Mouse (Mus musculus) ES-E14 (cell line): ENCODE measurements around the gene Prokr2. TPM values are rescaled to one million over a fixed set of nuclear protein-coding genes. Genes with fewer than 3 reads are reported as not detected.

Experiments
- DNase-seq: peaks from one replicate; pipeline ENCODE4 v3.0.0-alpha.2; 2013; ENCODE audit warnings: low read depth, low spot score
- H3K27ac ChIP-seq: 2 replicates; pipeline ENCODE4 v1.5.1; 2012; ENCODE audit warnings: low read depth, mild to moderate bottlenecking, low read length, moderate library complexity, mixed read lengths; ENCODE audit not compliant: poor library complexity, insufficient read depth, severe bottlenecking
- H3K36me3 ChIP-seq: 2 replicates; pipeline ENCODE4 v1.6.1; 2012; ENCODE audit warnings: mild to moderate bottlenecking, low read length, moderate library complexity, mixed read lengths; ENCODE audit not compliant: control insufficient read depth, poor library complexity, insufficient read depth, severe bottlenecking
- H3K4me1 ChIP-seq, 2 experiments: fragments of 150-350 bp in 1 of 2; sonication (generic) in 1 of 2; 2 replicates each; pipeline ENCODE4 v1.6.1; 2012; ENCODE audit warnings: low read length in 2 of 2, mild to moderate bottlenecking in 1 of 2, mixed read lengths in 1 of 2; ENCODE audit not compliant: control insufficient read depth in 2 of 2, insufficient read depth in 2 of 2, poor library complexity in 1 of 2
- H3K4me3 ChIP-seq, 2 experiments: fragments of 150-350 bp in 1 of 2; sonication (generic) in 1 of 2; 2 replicates each; pipeline ENCODE4 v1.5.1; 2012; ENCODE audit warnings: low read length in 2 of 2, low read depth in 1 of 2, mild to moderate bottlenecking in 1 of 2, mixed read lengths in 1 of 2; ENCODE audit not compliant: insufficient read depth in 1 of 2, poor library complexity in 1 of 2, severe bottlenecking in 1 of 2
- H3K9ac ChIP-seq: 2 replicates; pipeline ENCODE4 v1.6.1; 2012; ENCODE audit warnings: low read depth, mild to moderate bottlenecking, low read length, mixed read lengths; ENCODE audit not compliant: poor library complexity, insufficient read depth, severe bottlenecking
- H3K9me3 ChIP-seq: fragments of 150-350 bp; sonication (generic); 2 replicates; pipeline ENCODE4 v1.6.1; 2012; ENCODE audit warnings: low read depth, mild to moderate bottlenecking, low read length; ENCODE audit not compliant: control insufficient read depth, insufficient read depth
- CHD2 ChIP-seq: IDR thresholded peaks from 2 replicates; pipeline ENCODE4 v1.6.1; 2014; ENCODE audit warnings: mild to moderate bottlenecking, low read depth, low read length, inconsistent platforms
- HCFC1 ChIP-seq: IDR thresholded peaks from 2 replicates; pipeline ENCODE4 v1.6.1; 2012; ENCODE audit warnings: low read length, inconsistent platforms, borderline replicate concordance; ENCODE audit not compliant: insufficient read depth
- MAFK ChIP-seq: IDR thresholded peaks from 2 replicates; pipeline ENCODE4 v1.6.1; 2014; ENCODE audit warnings: mild to moderate bottlenecking, low read depth, low read length, inconsistent platforms; ENCODE audit not compliant: insufficient read depth
- ZC3H11A ChIP-seq: IDR thresholded peaks from 2 replicates; pipeline ENCODE4 v1.6.1; 2012; ENCODE audit warnings: low read depth, mild to moderate bottlenecking, inconsistent platforms, low read length, borderline replicate concordance
- ZNF384 ChIP-seq: IDR thresholded peaks from 2 replicates; pipeline ENCODE4 v1.6.1; 2012; ENCODE audit warnings: low read depth, low read length, inconsistent platforms
- in situ Hi-C, 2 experiments: fragments of 600-800 bp; cut with MboI; formaldehyde crosslinking; loops; one replicate each; pipeline ENCODE4 v1.15.1; 2025; ENCODE audit warnings: low sequenced_read_pairs in 2 of 2, inconsistent platforms in 1 of 2; ENCODE audit not compliant: unreplicated experiment in 2 of 2
- total RNA-seq: library from RNA; depleted of rRNA; stranded (reverse); fragments of 300-350 nt; gene quantifications from 2 replicates; pipeline ENCODE4 v1.2.3, GENCODE M21; 2012

Gene Prokr2
- total RNA-seq, 1 experiment: 0.22 TPM

- in situ Hi-C loops: no loop called here
- no peak overlapping the region for H3K4me3 ChIP-seq
- H3K27ac ChIP-seq: no peak overlapping the region
- no peaks in the 10 kb centered on the region for H3K9me3 ChIP-seq
- no peak overlapping the region for H3K9ac ChIP-seq
- H3K36me3 ChIP-seq: no peaks in the 10 kb centered on the region
- TF ChIP-seq CHD2 (no peak), ZNF384 (no peak), HCFC1 (no peak), MAFK (no peak), ZC3H11A (no peak)
- H3K4me1 ChIP-seq: no peaks in the 10 kb centered on the region
- DNase-seq: no peak
Measured at GRCm38 (mm10) chr2:132418414-132418813, 33.2 kb upstream of the Prokr2 start.

DNA sequence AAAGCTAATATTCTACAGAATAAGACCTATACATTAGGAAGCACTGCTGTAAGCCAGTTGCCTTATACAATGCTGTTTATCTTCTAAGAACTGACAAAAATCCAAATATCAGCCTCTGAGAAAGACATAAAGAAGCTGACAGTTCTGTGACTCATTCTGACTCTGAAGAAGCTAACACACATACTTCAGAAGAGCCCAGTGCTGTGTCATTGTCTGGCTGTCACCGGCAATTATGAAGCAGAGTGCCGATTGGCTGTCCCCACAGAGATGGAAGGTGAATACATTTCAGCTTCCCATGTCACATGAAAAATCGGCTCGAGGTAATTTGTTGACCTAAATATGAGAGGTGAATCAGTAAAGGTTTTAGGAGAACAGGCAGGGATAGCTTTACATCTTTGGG is 24.9 kb upstream of the Prokr2 start:
- TF ChIP-seq ZNF384: no peak
- no peak for TF ChIP-seq HCFC1
- TF ChIP-seq ZC3H11A: no peak
- no peak for TF ChIP-seq CHD2
- no peak for TF ChIP-seq MAFK
- in situ Hi-C loops: no loop called here
- no peak overlapping the region for H3K27ac ChIP-seq

GRCm38 (mm10) chr2:132398136-132398535 is 12.9 kb upstream of the Prokr2 start:
- no peak overlapping the region for H3K9ac ChIP-seq
- no peak overlapping the region for H3K27ac ChIP-seq
- TF ChIP-seq HCFC1: no peak
- no peak for TF ChIP-seq CHD2
- no peak for TF ChIP-seq ZC3H11A
- no peak for TF ChIP-seq ZNF384
- no peak for TF ChIP-seq MAFK
- no peaks in the 10 kb centered on the region for H3K9me3 ChIP-seq
- H3K36me3 ChIP-seq: no peaks in the 10 kb centered on the region
- in situ Hi-C loops: no loop called here
- H3K4me1 ChIP-seq: no peaks in the 10 kb centered on the region
- no peak for DNase-seq
- H3K4me3 ChIP-seq: no peak overlapping the region

More for the DNA sequence above, 24.9 kb upstream of the Prokr2 start:
- Histone ChIP-seq H3K9me3 (no peaks in the 10 kb centered on the region), H3K4me3 (no peak overlapping the region), H3K36me3 (no peaks in the 10 kb centered on the region), H3K9ac (no peak overlapping the region), H3K4me1 (no peaks in the 10 kb centered on the region)
- DNase-seq: no peak

- Histone ChIP-seq H3K4me3 (no peak overlapping the region), H3K9me3 (no peaks in the 10 kb centered on the region), H3K4me1 (no peaks in the 10 kb centered on the region), H3K36me3 (no peaks in the 10 kb centered on the region), H3K27ac (no peak overlapping the region), H3K9ac (no peak overlapping the region)
- in situ Hi-C loops: no loop called here
- no peak for DNase-seq
- no peak for TF ChIP-seq MAFK
- no peak for TF ChIP-seq CHD2
- no peak for TF ChIP-seq ZC3H11A
- TF ChIP-seq ZNF384: no peak
- TF ChIP-seq HCFC1: no peak
Measured at GRCm38 (mm10) chr2:132395753-132396152, 10.5 kb upstream of the Prokr2 start.

DNA sequence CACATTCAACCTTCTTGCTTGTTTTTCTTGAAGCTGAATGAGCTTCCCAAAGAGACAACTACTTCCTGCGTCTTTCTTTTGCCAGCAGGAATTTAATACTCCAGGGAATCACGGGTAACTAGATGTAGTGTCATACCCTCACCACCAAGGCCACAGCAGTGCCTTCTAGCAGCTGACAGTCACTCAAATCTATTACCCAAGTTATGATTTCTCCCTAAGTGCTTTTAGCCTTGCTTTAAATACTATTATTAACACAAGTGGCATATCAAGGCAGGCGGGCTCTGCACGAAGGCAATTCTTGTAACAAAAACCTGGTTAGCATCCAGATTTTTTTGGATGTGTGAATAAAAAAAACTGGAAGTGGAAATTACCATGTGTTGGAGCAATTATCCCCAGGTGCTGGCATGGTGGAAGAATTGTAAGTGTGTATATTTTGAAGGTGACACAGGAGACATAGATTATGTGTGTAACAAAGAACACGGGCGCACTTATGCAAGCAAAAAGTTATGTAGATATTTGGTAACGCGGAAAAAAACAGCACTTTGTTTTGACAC is 5.4 kb upstream of the Prokr2 start:
- H3K36me3 ChIP-seq: no peaks in the 10 kb centered on the region
- no peak overlapping the region for H3K4me3 ChIP-seq
- DNase-seq: no peak
- no peak overlapping the region for H3K9ac ChIP-seq
- no peaks in the 10 kb centered on the region for H3K9me3 ChIP-seq
- H3K27ac ChIP-seq: no peak overlapping the region
- TF ChIP-seq MAFK (no peak), HCFC1 (no peak), ZNF384 (no peak), ZC3H11A (no peak), CHD2 (no peak)
- in situ Hi-C loops: no loop called here
- no peaks in the 10 kb centered on the region for H3K4me1 ChIP-seq
